Mouse (Mus musculus) T-helper 2 cell (primary cell): ENCODE measurements around the gene Sp4.

Experiments used
- in situ Hi-C: fragments of 300-600 bp; cut with MboI, MseI; formaldehyde crosslinking; loops from one replicate; pipeline ENCODE4 v1.15.1; 2025; ENCODE audit warnings: high pct_unique_total_duplicates

The Sp4 gene

DNA sequence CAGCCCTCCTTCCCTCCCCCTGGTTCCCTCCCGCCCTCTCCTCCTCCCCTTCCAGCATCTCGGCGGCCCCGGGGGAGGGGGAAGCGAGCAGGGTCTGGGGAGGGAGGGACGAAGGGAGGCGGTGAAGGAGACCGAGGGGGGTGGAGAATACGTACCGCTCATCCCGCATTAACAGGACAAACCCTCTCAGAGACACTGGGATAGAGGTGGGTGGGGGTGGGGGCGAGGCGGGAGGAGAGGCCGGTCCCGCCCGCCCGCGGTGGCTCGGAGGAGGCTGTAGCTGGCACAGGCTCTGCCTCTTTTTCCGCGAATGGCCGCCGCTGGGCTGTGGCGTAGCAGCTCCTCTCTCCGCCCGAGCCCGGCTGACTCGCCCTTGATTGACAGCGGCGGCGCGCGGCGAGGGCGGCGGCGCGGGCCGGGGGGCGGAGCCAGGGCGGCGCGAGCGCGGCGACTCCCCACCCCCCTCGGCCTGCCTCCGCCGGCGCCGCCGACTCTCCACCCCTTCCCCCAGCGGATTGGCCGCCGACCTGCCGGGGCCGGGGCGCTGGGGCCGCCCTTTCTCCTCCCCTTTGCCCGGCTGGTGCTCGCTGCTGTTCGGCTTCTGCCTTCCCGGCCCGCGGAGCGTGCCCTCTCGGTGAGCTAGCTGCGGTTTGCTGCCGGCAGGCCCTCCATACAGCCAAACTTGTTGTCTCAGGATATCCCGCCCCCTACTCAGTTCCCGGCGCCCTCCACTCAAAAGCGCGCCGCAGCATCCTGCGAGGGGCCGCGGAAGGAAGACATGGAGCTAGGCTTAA is at the start of gene Sp4:
TSS of gene Sp4 (minus strand) at position 369 of the 794 bp plus-strand sequence.
- in situ Hi-C loops, result loop anchor here (5.0 to 10.0 kb wide), 2 partner anchors 71 to 306 kb away; no protein-coding TSS in a partner anchor

DNA sequence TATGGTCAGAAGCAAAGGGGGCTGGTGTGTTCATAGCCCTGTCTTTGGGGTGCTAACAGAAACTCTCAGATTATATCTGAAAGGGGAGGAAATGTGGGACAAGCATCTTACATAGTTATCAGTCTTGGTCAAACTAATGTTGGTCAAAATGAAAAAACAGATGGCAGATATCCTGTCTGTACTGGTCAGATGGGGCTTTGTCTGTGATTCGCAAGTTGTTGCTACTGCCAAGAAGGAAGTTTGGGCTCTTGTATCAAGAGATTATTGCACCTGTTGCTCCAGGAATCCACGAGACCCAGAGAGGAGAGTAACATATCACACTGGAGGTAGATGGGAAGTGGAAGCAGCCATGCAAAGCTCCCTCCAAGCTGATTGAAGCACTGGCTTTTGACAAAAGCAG is 37.9 kb upstream of the Sp4 start:
- in situ Hi-C loops, result no loop called here

DNA sequence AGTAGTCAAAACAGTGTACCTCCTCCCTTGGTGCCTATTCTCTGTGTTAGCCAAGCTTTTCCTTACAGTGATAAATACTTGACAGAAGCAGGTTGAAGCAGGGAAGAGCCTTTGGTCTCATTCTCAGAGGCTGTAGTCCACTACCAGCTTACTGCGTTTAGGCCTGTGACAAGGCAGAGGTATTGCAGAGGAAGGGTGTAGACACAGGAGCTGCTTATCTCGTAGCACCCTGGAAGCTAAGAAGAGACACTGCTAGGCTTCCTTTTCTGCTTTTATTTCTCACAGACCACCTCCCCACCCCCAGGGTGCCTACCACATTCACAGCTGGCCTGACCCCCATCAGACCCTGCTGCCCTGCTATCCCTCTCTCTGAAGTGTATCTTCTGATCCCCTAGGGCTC is 37.0 kb upstream of the Sp4 start:
- in situ Hi-C loops, result no loop called here

DNA sequence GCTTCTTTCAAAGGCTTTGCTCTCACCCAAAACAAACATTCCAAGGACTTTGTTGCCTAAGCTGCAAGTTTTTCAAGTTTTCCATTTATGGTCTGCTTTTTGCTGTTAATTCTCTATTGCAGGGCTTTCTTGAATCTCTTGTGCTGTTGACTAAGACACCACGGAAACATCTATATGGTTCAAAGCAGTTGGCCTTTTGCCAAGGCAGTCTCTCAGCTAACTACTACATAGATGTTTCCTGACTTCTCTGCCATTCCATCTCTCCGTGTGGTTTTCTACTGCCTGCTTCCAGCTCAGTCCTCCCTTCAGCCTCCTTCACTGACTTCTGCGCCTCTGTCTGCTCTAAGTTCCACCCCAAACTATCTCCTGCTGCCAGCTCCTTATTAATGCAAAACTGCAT is 36.1 kb upstream of the Sp4 start:
- in situ Hi-C loops, result no loop called here

DNA sequence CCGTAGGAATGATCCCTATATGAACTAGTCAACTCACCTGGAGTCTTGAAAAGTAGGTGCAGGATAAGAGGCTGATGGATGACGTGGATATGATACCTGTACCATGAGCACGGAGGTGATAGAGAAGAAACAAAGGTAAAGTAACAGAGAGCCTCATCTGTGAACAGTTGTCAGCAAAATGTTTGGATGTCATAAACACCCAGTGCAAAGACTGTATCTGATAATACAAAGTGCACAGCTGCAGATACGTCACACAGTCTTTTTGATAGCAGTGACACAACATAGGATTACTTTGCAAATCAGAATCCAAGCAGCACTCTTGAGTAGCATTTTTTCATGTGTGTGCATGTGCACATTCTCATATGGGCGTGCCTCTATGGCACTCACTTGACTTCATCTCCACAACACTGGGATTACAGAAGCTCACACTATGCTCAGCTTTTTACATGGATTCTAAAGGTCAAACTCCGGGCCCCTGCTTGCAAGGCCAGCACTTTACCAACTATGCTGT is 27.6 kb upstream of the Sp4 start:
- in situ Hi-C loops, result no loop called here

DNA sequence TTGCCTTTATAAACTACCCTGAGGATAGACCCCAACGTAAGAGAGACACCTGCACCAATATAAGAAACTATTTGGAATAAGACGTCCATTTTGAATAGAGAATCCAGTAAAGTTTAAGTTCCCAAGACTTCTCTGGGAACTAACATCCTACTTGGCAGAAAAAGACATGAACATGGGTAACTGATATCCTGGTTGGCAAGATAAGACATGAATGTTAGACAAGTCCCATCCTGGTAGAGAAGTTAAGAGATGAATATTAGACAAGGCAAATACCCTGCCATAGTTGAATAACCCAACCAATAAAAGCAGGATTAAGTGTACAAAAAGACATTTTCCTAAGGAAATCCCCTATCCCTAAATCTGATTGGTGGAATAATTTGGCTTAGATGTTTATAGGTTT is 26.3 kb upstream of the Sp4 start:
- in situ Hi-C loops, result no loop called here

DNA sequence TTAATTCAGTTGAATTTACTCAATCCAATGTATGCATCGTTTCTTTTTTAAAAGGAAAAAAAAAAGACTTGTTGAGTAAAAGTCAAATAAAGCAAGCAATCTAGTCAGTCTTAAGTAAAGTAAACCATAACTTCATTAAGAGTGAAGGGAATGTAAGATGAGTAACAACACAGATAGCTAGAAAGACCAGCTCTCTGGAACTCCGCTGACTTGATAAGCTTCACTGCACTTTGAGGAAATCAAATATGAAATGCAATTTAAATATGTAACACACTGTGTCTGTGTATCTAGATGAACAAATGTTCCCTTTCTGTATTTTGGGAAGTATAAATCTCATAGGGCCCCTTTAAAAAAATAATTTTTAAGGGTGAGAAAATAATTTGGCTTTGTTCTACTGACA is 24.9 kb upstream of the Sp4 start:
- in situ Hi-C loops, result no loop called here

DNA sequence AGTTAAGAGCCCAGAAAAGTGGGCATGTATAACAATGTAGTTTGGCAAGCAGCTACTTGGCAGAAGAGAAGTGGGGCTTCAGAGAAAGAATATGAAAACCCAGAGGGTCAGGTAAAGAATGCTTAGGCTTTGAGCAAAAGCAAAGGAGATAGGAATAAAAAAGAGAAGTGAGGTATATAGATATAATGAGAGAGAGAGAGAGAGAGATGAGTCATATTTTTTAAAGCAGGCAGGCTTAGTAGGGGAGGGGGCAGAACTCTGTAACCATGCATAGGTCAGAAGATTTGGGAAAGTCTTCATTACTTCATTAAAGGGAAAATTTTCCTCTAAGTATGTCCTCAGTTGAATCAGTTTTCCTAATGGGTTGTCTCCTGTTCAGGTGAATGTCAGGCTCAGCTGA is 18.8 kb upstream of the Sp4 start:
- in situ Hi-C loops, result no loop called here

DNA sequence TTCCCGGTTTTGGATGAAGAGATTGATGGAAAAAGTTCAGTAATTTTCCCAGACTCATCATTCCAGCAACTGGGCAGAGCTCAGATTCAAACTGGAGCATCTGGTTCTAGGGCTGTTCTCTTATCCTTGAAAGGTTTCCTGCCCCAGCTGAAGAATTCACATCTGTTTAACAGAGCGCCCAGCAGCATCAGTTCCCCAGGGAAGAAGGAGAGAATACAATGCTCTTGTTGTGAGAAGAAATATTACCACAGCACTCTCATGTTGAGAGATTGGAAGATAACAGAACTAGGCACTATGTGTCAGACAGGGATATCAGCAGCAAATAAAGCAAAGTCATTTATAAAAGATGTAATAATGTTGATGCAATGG is 13.2 kb upstream of the Sp4 start:
- in situ Hi-C loops, result no loop called here

DNA sequence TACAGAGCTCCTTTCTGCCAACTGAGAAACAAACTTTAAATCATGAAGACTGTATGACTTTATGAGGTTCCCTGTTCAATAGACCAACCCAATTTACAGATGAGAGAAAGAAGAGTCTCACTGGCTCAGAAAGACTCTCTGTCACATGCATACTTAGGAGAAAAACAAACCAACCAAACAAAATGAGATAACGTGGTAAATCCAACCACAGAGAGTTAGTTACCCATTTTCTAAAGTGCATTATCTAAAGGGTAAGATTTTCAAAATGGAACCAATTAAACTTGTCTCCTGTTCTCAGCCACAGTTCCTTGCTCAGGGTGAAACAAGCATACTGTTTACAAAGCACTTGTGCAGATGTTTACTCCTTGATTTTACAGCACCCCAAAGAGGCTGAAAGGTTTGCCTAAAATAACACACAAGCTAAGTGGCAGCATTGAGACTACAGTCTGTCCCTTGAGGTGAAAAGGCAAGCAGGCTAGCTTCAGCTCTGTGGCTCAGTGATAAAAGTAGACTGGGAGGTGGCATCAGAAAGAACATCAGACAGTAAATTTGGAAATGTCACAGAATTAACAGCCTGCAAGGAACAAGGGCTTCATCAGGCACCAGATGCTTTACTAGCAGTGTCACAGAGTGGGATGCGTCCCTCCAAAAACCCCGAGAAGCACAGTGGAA is 12.7 kb upstream of the Sp4 start:
- in situ Hi-C loops, result no loop called here

DNA sequence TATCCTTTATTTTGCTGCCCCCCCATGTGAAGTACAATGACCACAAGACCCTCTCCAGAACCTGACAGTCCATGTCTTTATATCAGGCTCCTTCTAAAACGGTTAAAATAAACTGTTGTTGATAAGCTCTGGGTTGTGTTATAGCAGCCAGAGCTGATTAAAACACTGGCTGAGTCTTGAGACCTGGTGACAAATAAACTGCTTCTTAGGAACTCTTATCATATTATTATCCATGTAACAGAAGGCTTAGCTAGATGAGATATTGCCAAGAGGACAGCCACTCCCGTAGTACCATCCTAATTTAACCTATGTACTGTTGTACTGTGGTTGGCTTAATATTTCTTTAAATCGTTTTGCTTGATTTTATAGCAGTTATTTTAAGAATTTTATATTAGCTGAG is 2.3 kb upstream of the Sp4 start:
- in situ Hi-C loops, result loop anchor here (5.0 to 10.0 kb wide), 2 partner anchors 69 to 309 kb away; no protein-coding TSS in a partner anchor

DNA sequence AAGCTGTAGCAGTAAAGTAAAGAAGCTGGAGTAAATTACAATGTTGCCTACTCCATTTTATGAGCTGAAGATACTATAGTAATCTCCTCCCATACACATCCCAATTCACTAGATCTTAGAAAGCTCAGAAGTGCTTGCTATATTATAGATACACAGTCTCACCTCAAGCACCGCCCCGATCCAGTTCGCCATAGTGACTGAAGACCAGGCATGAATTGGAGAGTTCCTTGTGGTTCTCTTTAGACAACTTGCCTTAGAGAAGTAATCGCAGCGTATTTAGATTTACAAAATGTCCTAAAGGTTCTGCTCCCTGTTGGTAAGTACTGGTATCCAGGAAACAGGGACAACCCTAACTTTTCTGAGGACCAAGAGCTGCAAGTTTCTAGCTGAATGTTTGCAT is 1.8 kb upstream of the Sp4 start:
- in situ Hi-C loops, result loop anchor here (5.0 to 10.0 kb wide), 2 partner anchors 69 to 308 kb away; no protein-coding TSS in a partner anchor

DNA sequence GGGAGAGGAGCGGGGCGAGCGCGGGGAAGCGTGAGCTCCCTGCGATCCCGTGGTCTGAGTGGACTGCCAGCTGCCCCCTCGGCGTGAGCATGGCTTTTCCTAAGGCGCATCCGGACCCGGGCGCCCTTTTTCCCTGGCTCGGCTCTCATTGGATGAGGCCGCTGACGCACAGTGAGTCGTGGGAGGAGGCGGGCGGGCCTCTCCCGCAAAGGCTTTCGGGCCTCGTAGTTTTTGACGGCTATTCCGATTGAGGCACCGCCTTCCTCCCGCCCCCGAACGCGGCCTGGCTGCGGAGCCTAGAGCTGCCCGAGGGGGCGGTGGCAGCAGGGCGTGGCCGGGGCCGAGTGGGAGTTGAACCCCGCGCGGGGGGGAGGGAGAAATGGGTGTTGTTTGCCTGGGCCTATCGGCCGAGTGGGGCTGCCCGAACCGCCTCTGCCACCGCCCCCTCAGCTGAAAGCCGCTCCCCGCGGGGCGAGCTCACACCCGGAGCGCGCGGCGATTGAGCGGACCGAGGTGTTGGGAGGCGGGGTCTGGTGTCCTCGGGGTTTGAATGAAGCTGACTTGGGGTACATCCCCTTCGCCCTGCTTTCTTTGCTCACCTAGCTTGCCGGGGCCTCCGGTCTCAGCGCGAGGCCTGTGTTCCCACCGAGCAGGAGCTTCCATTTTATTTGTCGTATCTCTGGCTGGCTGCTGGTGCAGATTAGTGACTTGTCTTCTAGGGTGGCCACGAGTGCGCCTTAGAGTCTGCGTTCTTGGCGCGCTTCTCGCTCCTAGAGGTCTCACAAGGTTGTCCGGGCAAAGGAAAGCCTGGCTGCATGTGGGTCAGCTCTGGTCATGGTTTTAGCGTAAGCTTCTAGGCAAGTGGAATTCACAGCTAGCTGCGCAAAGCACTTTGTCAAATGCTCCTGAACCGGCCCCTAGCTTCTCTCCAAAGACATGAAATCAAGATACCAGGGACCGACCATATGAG is 911 bp upstream of the Sp4 start:
- in situ Hi-C loops, result loop anchor here (5.0 to 10.0 kb wide), 2 partner anchors 70 to 307 kb away; no protein-coding TSS in a partner anchor

DNA sequence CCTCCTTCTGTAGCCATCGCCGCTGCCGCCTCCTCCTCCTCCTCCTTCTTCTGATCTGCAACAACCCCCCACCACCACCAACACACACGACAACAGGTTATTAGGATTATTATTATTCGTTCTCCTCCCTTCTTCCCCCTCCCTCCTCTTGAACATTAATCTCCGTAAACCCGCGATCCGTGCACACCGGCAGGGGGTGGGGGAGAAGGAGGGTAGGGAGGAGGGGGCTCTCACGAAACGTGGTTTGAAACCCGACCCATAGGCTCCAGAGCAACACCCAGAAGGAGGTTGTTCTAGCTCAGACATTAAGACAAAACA is 527 bp downstream of the Sp4 start:
- in situ Hi-C loops, result loop anchor here (5.0 to 10.0 kb wide), 2 partner anchors 72 to 306 kb away; no protein-coding TSS in a partner anchor

DNA sequence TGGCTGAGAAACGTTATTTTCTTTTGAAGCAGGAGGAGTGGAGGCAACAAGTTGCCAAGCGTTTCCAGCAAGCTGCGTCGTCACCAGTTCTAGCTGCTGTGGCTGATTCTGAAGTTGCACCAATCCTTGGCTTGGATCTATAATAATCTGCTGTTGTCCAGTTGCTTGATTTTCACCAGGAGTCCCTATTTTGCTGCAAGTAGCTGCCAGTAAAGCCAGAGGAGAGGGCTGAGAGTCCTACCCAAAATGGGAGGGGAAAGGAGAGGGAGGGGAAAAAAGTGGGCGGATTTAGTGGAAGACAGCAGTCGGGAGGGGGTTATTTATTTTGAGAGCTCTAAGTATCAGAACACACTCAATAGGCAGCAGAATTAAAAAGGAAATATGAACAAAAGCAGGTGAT is 1.3 kb downstream of the Sp4 start:
- in situ Hi-C loops, result loop anchor here (5.0 to 10.0 kb wide), 2 partner anchors 72 to 305 kb away; no protein-coding TSS in a partner anchor

DNA sequence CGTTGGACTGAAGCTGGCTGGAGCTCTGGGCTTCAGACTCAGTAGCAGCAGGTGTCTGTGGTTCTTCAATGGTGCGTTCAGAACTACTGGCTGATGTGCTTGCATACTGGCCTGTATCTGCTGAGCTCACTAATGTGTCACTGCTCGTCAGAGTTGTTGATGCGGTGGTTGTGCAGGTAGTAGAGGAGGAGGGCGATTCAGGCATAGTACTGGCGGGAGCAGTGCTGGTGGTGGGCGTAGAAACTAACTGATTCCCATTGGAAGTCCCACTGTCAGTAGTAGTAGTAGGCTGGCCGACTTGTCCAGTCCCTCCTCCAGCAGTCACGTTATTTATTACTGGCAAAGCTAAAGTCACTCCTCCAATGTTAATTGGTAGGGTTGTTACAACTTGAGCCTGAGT is 2.1 kb downstream of the Sp4 start:
- in situ Hi-C loops, result no loop called here

DNA sequence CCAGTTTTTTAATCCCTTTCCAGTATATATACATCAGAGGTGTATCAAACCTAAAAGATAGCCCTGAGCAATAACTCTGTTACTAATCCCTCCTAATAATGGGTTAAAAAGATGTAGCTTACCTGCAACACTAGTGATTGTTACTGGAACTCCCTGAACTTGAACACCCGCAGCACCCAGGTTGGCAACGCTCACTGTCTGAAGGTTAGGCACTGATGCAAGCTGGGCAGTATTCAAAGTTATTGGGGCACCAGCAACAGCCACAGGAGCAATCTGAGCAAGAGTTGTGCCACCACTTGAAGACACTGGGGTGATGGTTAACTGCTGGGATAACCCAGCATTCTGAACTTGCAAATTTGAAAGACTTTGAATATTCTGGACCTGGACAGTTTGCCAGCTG is 2.7 kb downstream of the Sp4 start:
- in situ Hi-C loops, result no loop called here

DNA sequence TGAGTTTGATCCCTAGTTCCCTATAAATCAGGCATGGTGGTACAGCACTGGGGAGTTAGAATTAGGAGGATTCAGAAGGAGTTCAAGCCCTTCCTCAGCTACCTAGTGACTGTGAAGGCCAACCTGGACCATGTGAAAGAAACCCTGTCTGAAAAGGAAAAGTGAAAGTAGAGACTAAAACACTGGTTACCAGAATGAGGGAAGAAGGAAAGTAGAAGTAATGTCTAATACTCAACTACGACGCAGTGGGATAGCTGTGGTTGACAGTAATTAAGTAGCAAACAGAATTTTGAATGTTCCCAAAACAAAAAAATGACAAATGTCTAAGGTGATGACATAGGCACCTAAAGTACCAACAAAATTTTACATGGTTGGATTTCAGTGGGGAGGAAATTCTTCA is 5.0 kb downstream of the Sp4 start:
- in situ Hi-C loops, result no loop called here

DNA sequence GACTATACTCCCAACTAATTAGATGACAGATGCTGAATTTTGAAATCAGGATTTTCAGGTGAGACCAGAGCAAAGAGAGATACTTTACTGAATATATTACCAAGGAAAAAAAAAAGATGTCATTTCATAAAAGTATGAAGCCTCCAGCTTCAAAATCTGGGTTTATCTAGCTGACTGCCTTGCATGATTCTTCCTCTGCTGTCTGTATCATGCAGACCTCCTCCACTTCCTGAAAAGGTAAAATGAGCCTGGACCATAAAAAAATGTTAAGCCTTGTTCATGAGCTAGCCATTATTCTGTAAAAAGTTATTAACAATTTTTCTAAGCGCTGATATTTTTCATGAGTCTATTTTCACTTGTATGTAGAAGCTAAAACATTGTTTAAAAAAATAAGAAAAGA is 5.4 kb downstream of the Sp4 start:
- in situ Hi-C loops, result no loop called here

DNA sequence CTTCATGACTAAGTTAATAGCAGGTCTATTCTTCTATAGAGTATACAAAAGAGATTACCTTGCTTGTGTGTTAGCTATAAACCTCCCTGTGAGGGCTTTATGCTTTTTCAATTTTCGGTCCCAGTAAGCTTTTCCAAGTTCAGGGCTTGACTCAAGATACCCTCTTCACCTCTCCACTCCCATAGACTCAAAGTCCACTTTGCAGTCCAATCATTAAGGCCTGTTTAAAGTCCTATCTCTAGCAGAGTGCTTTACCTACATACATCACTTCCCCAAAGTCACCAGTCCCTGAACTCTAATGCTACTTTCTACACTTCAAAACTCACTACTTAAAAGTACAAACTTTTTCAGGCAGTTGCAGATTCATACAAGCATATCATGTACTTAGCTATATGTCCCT is 12.3 kb downstream of the Sp4 start:
- in situ Hi-C loops, result no loop called here

DNA sequence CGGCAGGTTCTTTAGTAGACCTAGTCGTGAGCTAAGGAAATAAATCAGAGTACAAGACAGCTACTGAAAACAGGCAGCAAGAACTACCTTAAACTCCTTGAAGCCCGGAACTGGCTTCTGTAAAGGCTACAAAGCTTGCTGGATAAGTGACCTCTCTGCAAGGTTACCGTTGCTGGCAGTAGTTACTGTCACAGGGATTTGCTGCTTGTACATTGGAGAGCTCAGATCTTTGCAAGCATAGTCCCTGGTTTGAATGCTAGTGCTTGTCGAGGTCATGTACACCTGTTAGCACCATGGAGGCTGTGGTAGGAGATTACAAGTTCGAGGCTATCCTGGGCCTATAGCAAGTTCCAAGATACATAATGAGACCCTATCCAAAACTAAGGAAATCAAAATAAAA is 16.1 kb downstream of the Sp4 start:
- in situ Hi-C loops, result no loop called here

DNA sequence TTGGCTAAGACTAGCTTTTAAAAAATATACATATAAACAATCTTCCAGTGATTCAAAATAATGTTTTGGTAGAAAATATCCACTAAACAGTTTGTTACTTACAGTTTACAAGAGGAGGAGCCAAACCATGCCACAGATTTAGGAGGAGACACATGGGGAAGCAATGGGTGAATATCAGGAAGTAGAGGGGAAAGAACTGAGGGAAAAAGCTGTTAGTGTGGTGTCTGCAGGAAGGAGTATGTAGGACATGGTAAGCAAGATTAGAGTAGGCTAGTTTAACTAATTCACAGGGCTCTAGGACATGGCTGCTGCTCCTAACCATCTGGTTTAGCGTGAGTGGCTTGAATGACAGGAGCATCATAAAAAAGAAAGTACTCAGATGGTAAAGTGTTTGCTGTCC is 19.3 kb downstream of the Sp4 start:
- in situ Hi-C loops, result no loop called here
